Comparison of ENCODE assay signal across 8 mouse cellular contexts in genomic region chr2:76674725-76675427, GRCm38 (mm10). TPM values are rescaled to one million over a fixed set of nuclear protein-coding genes. Genes with fewer than 3 reads are reported as not detected.
DNase-seq lines count a peak whose midpoint lies in the region; ATAC-seq and TF ChIP-seq lines count a peak whose summit lies in the region.

TSS of gene Plekha3 (plus strand) at chr2:76675281.

- peaks cover 7% of the 10 kb centered on the region for H3K4me1 ChIP-seq in hindbrain, embryonic 11.5 days (replicated peaks; ENCODE audit: control insufficient read depth, insufficient read depth, low read length)
- H3K4me1 ChIP-seq in lung, postnatal 0 days (ENCODE audit: insufficient read depth, low read depth, low read length), result peaks cover 16% of the 10 kb centered on the region

- peak; percentile 70 for ATAC-seq in hindbrain, embryonic 11.5 days (ENCODE audit: low FRiP score)
- peak; percentile 86 for ATAC-seq in lung, postnatal 0 days

- TF ChIP-seq EP300 in lung, postnatal 0 days (IDR thresholded peaks at IDR 0.05), result no peak

- H3K27me3 ChIP-seq in hindbrain, embryonic 11.5 days (ENCODE audit: control insufficient read depth, insufficient read depth, low read length), result no peaks in the 10 kb centered on the region
- H3K27me3 ChIP-seq in lung, postnatal 0 days (replicated peaks; ENCODE audit: insufficient read depth, low read length), result no peaks in the 10 kb centered on the region

- no peaks in the 10 kb centered on the region for H3K9me3 ChIP-seq in hindbrain, embryonic 11.5 days (ENCODE audit: control insufficient read depth, low read length)
- H3K9me3 ChIP-seq in lung, postnatal 0 days (ENCODE audit: low read length), result no peaks in the 10 kb centered on the region

- peak within 1 kb of the TSS; percentile 77 for H3K4me3 ChIP-seq in hindbrain, embryonic 11.5 days (ENCODE audit: low read depth, low read length)
- peak within 1 kb of the TSS; percentile 90 for H3K4me3 ChIP-seq in lung, postnatal 0 days (ENCODE audit: low read depth, low read length)

- WGBS in hindbrain, embryonic 11.5 days, result 7% methylated on average over 30 of the region's 52 CpGs
- 5% methylated on average over 42 of the region's 52 CpGs for WGBS in lung, postnatal 0 days

- H3K36me3 ChIP-seq in hindbrain, embryonic 11.5 days (ENCODE audit: control insufficient read depth, insufficient read depth, low read length), result no peaks in the 10 kb centered on the region
- H3K36me3 ChIP-seq in lung, postnatal 0 days (ENCODE audit: insufficient read depth, low read length), result no peaks in the 10 kb centered on the region

- no peak for TF ChIP-seq CTCF in lung, postnatal 0 days (IDR thresholded peaks at IDR 0.05)

- peak within 1 kb of the TSS; percentile 82 for H3K27ac ChIP-seq in hindbrain, embryonic 11.5 days (ENCODE audit: low read depth, low read length)
- H3K27ac ChIP-seq in lung, postnatal 0 days (ENCODE audit: low read length), result peak within 1 kb of the TSS; percentile 83

- H3K9ac ChIP-seq in hindbrain, embryonic 11.5 days (ENCODE audit: low read depth, low read length), result peak within 1 kb of the TSS; percentile 84
- peak within 1 kb of the TSS; percentile 78 for H3K9ac ChIP-seq in lung, postnatal 0 days (replicated peaks; ENCODE audit: low read depth)

- peak; percentile 88 for DNase-seq in MN1 (ENCODE audit: low spot score)
- peak; percentile 90 to 92 for DNase-seq in cerebellum, postnatal 10 days
- DNase-seq in frontal cortex, postnatal 10 days (ENCODE audit: low spot score in 2 of 2), result peak; percentile 70 to 84
- peak; percentile 81 for DNase-seq in hindbrain, embryonic 11.5 days (ENCODE audit: low spot score)
- DNase-seq in layer of hippocampus, postnatal 10 days (ENCODE audit: low spot score in 2 of 2), result peak; percentile 78 to 85
- DNase-seq in lung, postnatal 0 days (ENCODE audit: low spot score), result peak; percentile 94
- DNase-seq in ovary, postnatal 10 days (ENCODE audit: low spot score), result peak; percentile 77
- peak; percentile 68 for DNase-seq in thymus, postnatal 0 days (ENCODE audit: low spot score)

- H3K4me2 ChIP-seq in hindbrain, embryonic 11.5 days (replicated peaks; ENCODE audit: low read depth, low read length), result peak within 1 kb of the TSS; percentile 54
- peak within 1 kb of the TSS; percentile 79 for H3K4me2 ChIP-seq in lung, postnatal 0 days (replicated peaks; ENCODE audit: low read depth, low read length)

RNA-seq across cellular contexts. Expression of gene Plekha3, which starts in this region (rescaled TPM):
- polyA plus RNA-seq in hindbrain, embryonic 11.5 days (2014; fragmentation: Nextera tagmentation; extraction: Ambion mirVana), result 12.2 and 14.3 TPM in 2 replicates
- 10 to 100 TPM; 25.5 to 28.2 TPM for total RNA-seq in layer of hippocampus, postnatal 10 days (2021)
- 13.6 and 14.6 TPM in 2 replicates for polyA plus RNA-seq in lung, postnatal 0 days (2015; fragmentation: Nextera tagmentation; extraction: Ambion mirVana)
- polyA plus RNA-seq in thymus, postnatal 0 days (2015; fragmentation: Nextera tagmentation; extraction: Ambion mirVana), result 10.2 and 11.0 TPM in 2 replicates

Comparison
In these comparisons a context has a peak if more than half of its experiments do, and no peak if none do; other contexts are left out.
1. Peak in every context shown above with its lines: DNase-seq, ATAC-seq, H3K4me3 ChIP-seq and H3K27ac ChIP-seq.